Mouse (Mus musculus) liver, embryonic 14.5 days (tissue): ENCODE measurements around the gene Scn8a. TPM values are rescaled to one million over a fixed set of nuclear protein-coding genes. Genes with fewer than 3 reads are reported as not detected.

Experiments used
- ATAC-seq: fragments of 200-750 bp; cut with Nextera tagmentation; 2 replicates; pipeline ENCODE4 v1.8.0; 2017; ENCODE audit warnings: moderate number of reproducible peaks, mild to moderate bottlenecking, moderate library complexity; ENCODE audit not compliant: insufficient read depth
- DNase-seq, 3 experiments: peaks; one replicate each; pipeline ENCODE4 v3.0.0-alpha.2; 2012 to 2013; ENCODE audit warnings: low read depth in 3 of 3, low spot score in 3 of 3
- H3K27ac ChIP-seq: fragments of 300-500 bp; sonication (generic); 2 replicates; pipeline ENCODE4 v1.5.1; 2014; ENCODE audit warnings: moderate library complexity, mild to moderate bottlenecking, control low read depth, inconsistent platforms
- H3K27me3 ChIP-seq: fragments of 300-500 bp; sonication (generic); 2 replicates; pipeline ENCODE4 v1.6.1; 2014; ENCODE audit warnings: mild to moderate bottlenecking, low read length, moderate library complexity; ENCODE audit not compliant: control insufficient read depth, insufficient read depth
- H3K36me3 ChIP-seq: fragments of 300-500 bp; sonication (generic); replicated peaks from 2 replicates; pipeline ENCODE4 v1.6.1; 2014; ENCODE audit warnings: low read depth; ENCODE audit not compliant: control insufficient read depth, insufficient read depth
- H3K4me1 ChIP-seq, 2 experiments: fragments of 200-500 bp in 1 of 2; fragments of 300-500 bp in 1 of 2; sonication (generic) in 1 of 2; replicated peaks; 2 replicates each; pipeline ENCODE4 v1.6.1; 2012 to 2014; ENCODE audit warnings: antibody characterized with exemption in 1 of 2, inconsistent platforms in 1 of 2, low read length in 1 of 2; ENCODE audit not compliant: control insufficient read depth in 2 of 2, insufficient read depth in 2 of 2
- H3K4me2 ChIP-seq: fragments of 300-500 bp; sonication (generic); 2 replicates; pipeline ENCODE4 v1.6.1; 2014; ENCODE audit warnings: low read depth, mild to moderate bottlenecking, control low read depth, moderate library complexity
- H3K4me3 ChIP-seq, 2 experiments: fragments of 200-500 bp in 1 of 2; fragments of 300-500 bp in 1 of 2; sonication (generic) in 1 of 2; 2 replicates each; pipeline ENCODE4 v1.5.1; 2012 to 2014; ENCODE audit warnings: low read depth in 2 of 2, low read length in 2 of 2, mild to moderate bottlenecking in 2 of 2, control low read depth in 1 of 2, inconsistent platforms in 1 of 2, moderate library complexity in 1 of 2; ENCODE audit not compliant: insufficient read depth in 1 of 2
- H3K9ac ChIP-seq: fragments of 300-500 bp; sonication (generic); replicated peaks from 2 replicates; pipeline ENCODE4 v1.6.1; 2014; ENCODE audit warnings: mild to moderate bottlenecking, control low read depth, moderate library complexity
- H3K9me3 ChIP-seq: fragments of 300-500 bp; sonication (generic); 2 replicates; pipeline ENCODE4 v1.6.1; 2016; ENCODE audit warnings: low read length, mixed read lengths; ENCODE audit not compliant: control insufficient read depth
- CTCF ChIP-seq: IDR thresholded peaks from 2 replicates; pipeline ENCODE4 v1.5.1; 2016; ENCODE audit warnings: antibody characterized with exemption, low read depth, control low read depth
- EP300 ChIP-seq: IDR thresholded peaks from 2 replicates; pipeline ENCODE4 v1.6.1; 2016; ENCODE audit warnings: antibody characterized with exemption, low read depth
- WGBS: fragments of 180-500 bp; shearing (Covaris S2); extraction: QIAGEN DNeasy Blood & Tissue Kit; methylation state at CpG from one replicate; pipeline ENCODE4 v1.1.7; 2014; ENCODE audit not compliant: insufficient replicate concordance; 5-methylcytosine and 5-hydroxymethylcytosine counted together
- polyA plus RNA-seq, 2 experiments: library from polyadenylated mRNA; depleted of rRNA in 1 of 2; stranded (reverse) in 1 of 2; unstranded in 1 of 2; fragments of >200 nt; fragmentation: Nextera tagmentation in 1 of 2; extraction: Ambion mirVana in 1 of 2; gene quantifications; 2 replicates each; pipeline versions ENCODE4 v1.2.1 to v1.2.3; 2012 to 2014

Scn8a gene
- polyA plus RNA-seq, 2 experiments = 0.13 to 0.41 TPM

GRCm38 (mm10) chr15:100923476-100923875, 53.8 kb downstream of the Scn8a start:
- WGBS = 40% methylated on average over 19 of the region's 19 CpGs
- Histone ChIP-seq H3K4me1 (no peaks in the 10 kb centered on the region), H3K36me3 (no peaks in the 10 kb centered on the region), H3K4me2 (no peak overlapping the region), H3K9ac (no peak overlapping the region), H3K27ac (no peak overlapping the region), H3K9me3 (no peaks in the 10 kb centered on the region), H3K4me3 (no peak overlapping the region), H3K27me3 (no peaks in the 10 kb centered on the region)
- DNase-seq (no peak), ATAC-seq (no peak)
- no peak for TF ChIP-seq CTCF
- no peak for TF ChIP-seq EP300

GRCm38 (mm10) chr15:100924941-100925340, 55.3 kb downstream of the Scn8a start:
- DNase-seq (no peak), ATAC-seq (no peak)
- H3K9me3 ChIP-seq = no peaks in the 10 kb centered on the region
- 63% methylated on average over 10 of the region's 10 CpGs for WGBS
- no peak overlapping the region for H3K4me2 ChIP-seq
- H3K4me1 ChIP-seq = no peaks in the 10 kb centered on the region
- H3K27me3 ChIP-seq = no peaks in the 10 kb centered on the region
- H3K9ac ChIP-seq = no peak overlapping the region
- TF ChIP-seq EP300 (no peak), CTCF (no peak)
- H3K36me3 ChIP-seq = no peaks in the 10 kb centered on the region
- H3K27ac ChIP-seq = no peak overlapping the region
- no peak overlapping the region for H3K4me3 ChIP-seq

GRCm38 (mm10) chr15:100930477-100930876, 60.8 kb downstream of the Scn8a start:
- Histone ChIP-seq H3K9ac (no peak overlapping the region), H3K27ac (no peak overlapping the region), H3K4me1 (no peaks in the 10 kb centered on the region), H3K36me3 (no peaks in the 10 kb centered on the region), H3K9me3 (no peaks in the 10 kb centered on the region), H3K4me3 (no peak overlapping the region), H3K4me2 (no peak overlapping the region), H3K27me3 (no peaks in the 10 kb centered on the region)
- WGBS = 27% methylated on average over 3 of the region's 3 CpGs
- no peak for TF ChIP-seq CTCF
- DNase-seq (no peak), ATAC-seq (no peak)

- Histone ChIP-seq H3K4me1 (no peaks in the 10 kb centered on the region), H3K36me3 (no peaks in the 10 kb centered on the region), H3K27ac (no peak overlapping the region), H3K27me3 (no peaks in the 10 kb centered on the region), H3K9me3 (no peaks in the 10 kb centered on the region), H3K4me2 (no peak overlapping the region), H3K4me3 (no peak overlapping the region), H3K9ac (no peak overlapping the region)
- 60% methylated on average over 24 of the region's 24 CpGs for WGBS
- TF ChIP-seq EP300 (no peak), CTCF (no peak)
- no peak for ATAC-seq
- DNase-seq = no peak
These were observed 66.5 kb downstream of the Scn8a start for GRCm38 (mm10) chr15:100936176-100936575.

GRCm38 (mm10) chr15:100948383-100948782, 78.7 kb downstream of the Scn8a start:
- TF ChIP-seq EP300 (no peak), CTCF (no peak)
- 74% methylated on average over 13 of the region's 13 CpGs for WGBS
- DNase-seq = no peak

GRCm38 (mm10) chr15:100949169-100949568, 79.5 kb downstream of the Scn8a start:
- H3K27me3 ChIP-seq = no peaks in the 10 kb centered on the region
- H3K27ac ChIP-seq = no peak overlapping the region
- H3K4me1 ChIP-seq = no peaks in the 10 kb centered on the region
- H3K4me2 ChIP-seq = no peak overlapping the region
- ATAC-seq = no peak
- H3K36me3 ChIP-seq = no peaks in the 10 kb centered on the region
- no peak for DNase-seq
- H3K9me3 ChIP-seq = no peaks in the 10 kb centered on the region
- TF ChIP-seq EP300 (no peak), CTCF (no peak)
- 56% methylated on average over 4 of the region's 4 CpGs for WGBS
- no peak overlapping the region for H3K9ac ChIP-seq
- H3K4me3 ChIP-seq = no peak overlapping the region

More at GRCm38 (mm10) chr15:100948383-100948782, 78.7 kb downstream of the Scn8a start:
- Histone ChIP-seq H3K27me3 (no peaks in the 10 kb centered on the region), H3K9ac (no peak overlapping the region), H3K4me1 (no peaks in the 10 kb centered on the region), H3K4me3 (no peak overlapping the region), H3K4me2 (no peak overlapping the region), H3K27ac (no peak overlapping the region), H3K36me3 (no peaks in the 10 kb centered on the region), H3K9me3 (no peaks in the 10 kb centered on the region)
- no peak for ATAC-seq
